Comparison of ENCODE assay signal across 16 mouse cellular contexts in genomic region chr11:118737821-118738220, GRCm38 (mm10).
A peak's percentile ranks its signal among the peaks of the same experiment; 100 is the strongest.
DNase-seq lines count a peak whose midpoint lies in the region; ATAC-seq and TF ChIP-seq lines count a peak whose summit lies in the region.
"Had no signal": no experiment of that assay in that cellular context is flagged by ENCODE, and none has a peak within 500 bp of the region (broad histone marks: within the 10 kb centered on the region; RNA-seq: fewer than 3 reads in every experiment).

No protein-coding gene starts in this region.

- H3K4me1 ChIP-seq in kidney, postnatal 0 days (replicated peaks; ENCODE audit: insufficient read depth, low read length): 0 out of 2 replicates have a peak, but pooled peaks cover 4% of the 10 kb centered on the region
- peaks cover 4% of the 10 kb centered on the region; the same call in 1 of the 2 replicates for H3K4me1 ChIP-seq in midbrain, postnatal 0 days (ENCODE audit: insufficient read depth, low read length)
- H3K4me1 ChIP-seq in midbrain, embryonic 15.5 days: peaks cover 35% of the 10 kb centered on the region

- no peak for ATAC-seq in CD4-positive, CD25-positive, alpha-beta regulatory T cell, adult 4 months
- no peak for ATAC-seq in kidney, postnatal 0 days (replicated peaks; ENCODE audit: low FRiP score, low read depth)
- no peak for ATAC-seq in midbrain, postnatal 0 days (ENCODE audit: low FRiP score)
- ATAC-seq in midbrain, embryonic 15.5 days (replicated peaks): no peak
- ATAC-seq: inflammation-experienced regulatory T-cells, adult 6 months had no signal

- H3K36me3 ChIP-seq in kidney, postnatal 0 days (ENCODE audit: insufficient read depth, low read length): no peaks in the 10 kb centered on the region
- H3K36me3 ChIP-seq in midbrain, postnatal 0 days (ENCODE audit: insufficient read depth, low read length): no peaks in the 10 kb centered on the region
- no peaks in the 10 kb centered on the region for H3K36me3 ChIP-seq in midbrain, embryonic 15.5 days (replicated peaks)
- H3K36me3 ChIP-seq: G1E; midbrain, embryonic 12.5 days had no signal

- 47% methylated on average over 3 of the region's 3 CpGs for WGBS in kidney, postnatal 0 days
- WGBS in midbrain, postnatal 0 days: 73% methylated on average over 3 of the region's 3 CpGs
- WGBS in midbrain, embryonic 15.5 days: 60% methylated on average over 3 of the region's 3 CpGs

- H3K27me3 ChIP-seq in kidney, postnatal 0 days (ENCODE audit: insufficient read depth, low read length): peaks cover 5% of the 10 kb centered on the region; the same call in 1 of the 2 replicates
- H3K27me3 ChIP-seq in midbrain, postnatal 0 days (ENCODE audit: insufficient read depth, low read length): no peaks in the 10 kb centered on the region
- no peaks in the 10 kb centered on the region for H3K27me3 ChIP-seq in midbrain, embryonic 15.5 days (replicated peaks)

- H3K27ac ChIP-seq in kidney, postnatal 0 days: no peak overlapping the region
- no peak overlapping the region for H3K27ac ChIP-seq in midbrain, postnatal 0 days (ENCODE audit: low read depth, low read length)
- no peak overlapping the region for H3K27ac ChIP-seq in midbrain, embryonic 15.5 days
- H3K27ac ChIP-seq: midbrain, embryonic 12.5 days had no signal

- H3K4me2 ChIP-seq in kidney, postnatal 0 days (ENCODE audit: low read length): no peak overlapping the region
- H3K4me2 ChIP-seq in midbrain, postnatal 0 days (ENCODE audit: low read depth, low read length, poor library complexity, severe bottlenecking): no peak overlapping the region
- no peak overlapping the region for H3K4me2 ChIP-seq in midbrain, embryonic 15.5 days
- H3K4me2 ChIP-seq: midbrain, embryonic 12.5 days had no signal

- H3K4me3 ChIP-seq in kidney, postnatal 0 days (replicated peaks; ENCODE audit: low read depth, low read length): no peak overlapping the region
- no peak overlapping the region for H3K4me3 ChIP-seq in midbrain, postnatal 0 days (ENCODE audit: low read depth, low read length)
- H3K4me3 ChIP-seq in midbrain, embryonic 15.5 days: no peak overlapping the region
- H3K4me3 ChIP-seq: midbrain, embryonic 12.5 days had no signal

- intact Hi-C loops in left cerebral cortex, postnatal 25 days (cut with DNase I): loop anchor here (2.0 to 5.0 kb wide), 3 partner anchors 165 to 316 kb away; no protein-coding TSS in a partner anchor

- H3K9ac ChIP-seq in kidney, postnatal 0 days (ENCODE audit: low read depth, low read length): no peak overlapping the region
- H3K9ac ChIP-seq in midbrain, postnatal 0 days (replicated peaks; ENCODE audit: low read length, poor library complexity, severe bottlenecking): no peak overlapping the region
- H3K9ac ChIP-seq in midbrain, embryonic 15.5 days: no peak overlapping the region
- H3K9ac ChIP-seq: midbrain, embryonic 12.5 days had no signal

- H3K9me3 ChIP-seq in kidney, postnatal 0 days (replicated peaks; ENCODE audit: low read length): no peaks in the 10 kb centered on the region
- H3K9me3 ChIP-seq in midbrain, postnatal 0 days (ENCODE audit: low read length): no peaks in the 10 kb centered on the region
- no peaks in the 10 kb centered on the region for H3K9me3 ChIP-seq in midbrain, embryonic 15.5 days
- H3K9me3 ChIP-seq: midbrain, embryonic 12.5 days had no signal

- TF ChIP-seq CTCF in kidney, postnatal 0 days (IDR thresholded peaks at IDR 0.05; ENCODE audit: low read depth): peak; percentile 39; the same call in 1 of the 2 replicates
- peak; percentile 55 for TF ChIP-seq CTCF in midbrain, postnatal 0 days (IDR thresholded peaks at IDR 0.05)

- peak; percentile 15 for DNase-seq in CD4-positive, CD25-positive, alpha-beta regulatory T cell, adult 2 months (ENCODE audit: low read depth, low spot score)
- no peak for DNase-seq in kidney, postnatal 0 days (ENCODE audit: low spot score)
- DNase-seq in kidney, adult 9 months: no peak
- DNase-seq in midbrain, postnatal 0 days (ENCODE audit: low spot score): no peak
- DNase-seq in thymus, postnatal 4 days: peak; percentile 42
- DNase-seq in left cerebral cortex, postnatal 25 days (ENCODE audit: low spot score in 2 of 2): no peak
- DNase-seq: adrenal gland, postnatal 10 days; gastrocnemius, postnatal 10 days; heart, postnatal 36 days; layer of hippocampus, adult 9-11 months; lung, postnatal 36 days had no signal

Comparison
In these comparisons a context has a peak if more than half of its experiments do, and no peak if none do; other contexts are left out.
1. DNase-seq: peak in CD4-positive, CD25-positive, alpha-beta regulatory T cell, adult 2 months (single experiment) and thymus, postnatal 4 days (single experiment); none in kidney, postnatal 0 days (single experiment), kidney, adult 9 months (single experiment), midbrain, postnatal 0 days (single experiment) and left cerebral cortex, postnatal 25 days (0 of 2).